Mouse (Mus musculus): ENCODE results near the gene Vegfc.

Vegfc gene

GRCm38 (mm10) chr8:54185927-54186326 lies 108.5 kb downstream of the Vegfc start:
- no peak for DNase-seq (ENCODE audit: low spot score in 2 of 2)

DNA sequence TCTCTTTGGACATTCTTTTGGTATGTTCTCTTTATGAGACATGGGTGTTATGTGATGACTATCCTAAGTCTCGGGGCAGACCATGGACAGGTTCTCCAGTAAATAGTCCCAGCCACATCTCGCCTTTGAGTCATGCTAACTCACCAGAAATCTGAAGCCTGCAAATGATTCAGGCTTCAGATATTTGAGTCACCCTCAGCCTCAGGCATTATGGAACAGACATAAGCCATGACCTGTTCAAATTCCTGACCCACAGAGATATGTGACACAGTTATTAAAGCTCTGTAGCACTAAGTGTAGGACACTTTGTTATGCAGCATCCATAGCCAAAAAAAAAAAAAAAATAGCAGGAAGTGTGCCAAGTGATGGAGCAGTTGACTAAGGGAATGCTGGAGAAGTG lies 138.8 kb downstream of the Vegfc start:
- DNase-seq (ENCODE audit: low spot score in 2 of 2) = no peak

DNA sequence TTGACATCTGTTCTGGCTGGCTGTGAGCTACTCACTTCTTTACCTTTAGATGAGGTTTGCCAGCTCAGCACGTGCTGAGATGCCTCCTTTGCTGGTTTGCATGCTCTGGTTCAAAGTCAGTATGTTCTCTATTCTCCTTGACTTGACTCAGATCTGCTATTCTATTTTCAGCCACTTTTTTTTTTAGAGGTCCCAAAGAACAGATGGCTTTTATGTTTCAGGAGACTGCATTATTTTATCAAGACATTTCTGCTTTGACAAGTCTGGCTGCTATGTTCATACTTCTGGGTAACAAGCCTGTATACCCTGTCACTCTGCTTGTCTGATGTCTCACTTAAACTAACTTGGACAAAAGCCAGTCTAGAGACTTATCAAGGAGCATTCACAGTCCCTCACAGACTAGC lies 151.4 kb downstream of the Vegfc start:
- DNase-seq (ENCODE audit: low spot score in 2 of 2) = peak; percentile 26 to 40

DNA sequence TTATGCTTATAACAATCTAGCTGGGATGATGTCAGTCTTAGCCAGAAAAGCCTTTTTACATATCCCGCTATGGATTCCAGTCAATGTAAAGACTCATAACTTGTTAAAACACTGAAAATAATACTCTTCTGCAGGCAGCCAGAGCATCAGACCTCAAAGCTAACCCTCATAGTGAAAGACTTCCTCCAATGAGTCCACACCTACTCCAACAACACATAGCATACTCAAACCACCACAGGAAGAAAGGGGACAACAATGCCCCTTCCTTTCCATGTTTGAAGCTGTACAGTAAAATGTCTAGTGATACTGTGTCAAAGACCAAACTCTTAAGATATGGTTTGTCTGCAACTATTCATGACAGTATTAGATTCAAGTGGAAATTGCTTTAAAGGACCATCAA lies 153.2 kb downstream of the Vegfc start:
- DNase-seq (ENCODE audit: low spot score in 2 of 2) = no peak

DNA sequence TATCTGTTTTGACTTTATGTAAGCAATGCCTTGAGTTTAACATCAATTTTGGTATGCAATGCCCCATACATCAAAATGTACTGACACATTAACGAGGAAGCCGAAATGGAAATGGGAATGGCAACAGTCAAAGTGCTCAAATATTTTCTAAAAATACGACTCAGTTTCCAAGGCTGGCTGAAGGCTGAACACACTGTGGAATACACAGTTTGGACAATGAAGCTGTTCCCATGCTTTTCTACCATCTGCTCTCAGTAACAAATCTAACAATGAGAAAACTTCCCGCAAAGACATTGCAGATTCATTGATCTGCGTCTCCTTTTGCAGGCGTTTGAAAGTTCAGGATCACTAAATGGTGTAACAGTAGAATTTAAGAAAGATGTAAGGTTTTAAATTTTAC lies 155.9 kb downstream of the Vegfc start:
- DNase-seq (ENCODE audit: low spot score in 2 of 2) = no peak

Measured in left cerebral cortex, adult 9 months (tissue).